Mouse (Mus musculus) midbrain, embryonic 15.5 days (tissue): ENCODE data around the gene Ano2. TPM values are rescaled to one million over a fixed set of nuclear protein-coding genes. Genes with fewer than 3 reads are reported as not detected.

Experiments used
- ATAC-seq: fragments of 200-750 bp; cut with Nextera tagmentation; replicated peaks from 2 replicates; pipeline ENCODE4 v1.8.0; 2017; ENCODE audit warnings: moderate TSS enrichment
- H3K27ac ChIP-seq: fragments of 300-500 bp; sonication (generic); 2 replicates; pipeline ENCODE4 v1.5.1; 2015; ENCODE audit warnings: mild to moderate bottlenecking, inconsistent platforms
- H3K27me3 ChIP-seq: fragments of 300-500 bp; sonication (generic); replicated peaks from 2 replicates; pipeline ENCODE4 v1.6.1; 2015; ENCODE audit warnings: inconsistent platforms
- H3K36me3 ChIP-seq: fragments of 300-500 bp; sonication (generic); replicated peaks from 2 replicates; pipeline ENCODE4 v1.6.1; 2015; ENCODE audit warnings: inconsistent platforms
- H3K4me1 ChIP-seq: fragments of 300-500 bp; sonication (generic); 2 replicates; pipeline ENCODE4 v1.6.1; 2015; ENCODE audit warnings: inconsistent platforms
- H3K4me2 ChIP-seq: fragments of 300-500 bp; sonication (generic); 2 replicates; pipeline ENCODE4 v1.6.1; 2015; ENCODE audit warnings: inconsistent platforms, mild to moderate bottlenecking, moderate library complexity
- H3K4me3 ChIP-seq: fragments of 300-500 bp; sonication (generic); 2 replicates; pipeline ENCODE4 v1.5.1; 2015; ENCODE audit warnings: mild to moderate bottlenecking, inconsistent platforms
- H3K9ac ChIP-seq: fragments of 300-500 bp; sonication (generic); 2 replicates; pipeline ENCODE4 v1.6.1; 2015; ENCODE audit warnings: mild to moderate bottlenecking, inconsistent platforms
- H3K9me3 ChIP-seq: fragments of 300-500 bp; sonication (generic); 2 replicates; pipeline ENCODE4 v1.6.1; 2016; ENCODE audit warnings: inconsistent platforms
- WGBS: fragments of 180-500 bp; shearing (Covaris S2); methylation state at CpG from one replicate; pipeline ENCODE4 v1.1.7; 2015; ENCODE audit warnings: mixed read lengths; 5-methylcytosine and 5-hydroxymethylcytosine counted together
- polyA plus RNA-seq: library from polyadenylated mRNA; unstranded; fragments of >200 nt; fragmentation: Nextera tagmentation; extraction: Ambion mirVana; gene quantifications from 2 replicates; pipeline ENCODE4 v1.2.1, GENCODE M21; 2015

Gene Ano2
- polyA plus RNA-seq, 1 experiment from 2014 or later, result 0.19 TPM

- no peak overlapping the region for H3K4me3 ChIP-seq
- no peak overlapping the region for H3K27ac ChIP-seq
- H3K9ac ChIP-seq, result no peak overlapping the region
- H3K36me3 ChIP-seq, result no peaks in the 10 kb centered on the region
- no peaks in the 10 kb centered on the region for H3K9me3 ChIP-seq
- WGBS, result 52% methylated on average over 15 of the region's 15 CpGs
- no peak for ATAC-seq
- no peaks in the 10 kb centered on the region for H3K27me3 ChIP-seq
- peaks cover 3% of the 10 kb centered on the region; the same call in 1 of the 2 replicates for H3K4me1 ChIP-seq
- H3K4me2 ChIP-seq, result no peak overlapping the region
Observed at GRCm38 (mm10) chr6:125975788-125976465, 285.7 kb downstream of the Ano2 start.

- H3K27ac ChIP-seq, result no peak overlapping the region
- no peak overlapping the region for H3K9ac ChIP-seq
- no peak overlapping the region for H3K4me3 ChIP-seq
- no peak for ATAC-seq
- H3K4me1 ChIP-seq, result peaks cover 3% of the 10 kb centered on the region; the same call in 1 of the 2 replicates
- WGBS, result 92% methylated on average over 5 of the region's 5 CpGs
- H3K9me3 ChIP-seq, result no peaks in the 10 kb centered on the region
- no peaks in the 10 kb centered on the region for H3K27me3 ChIP-seq
- H3K4me2 ChIP-seq, result no peak overlapping the region
- no peaks in the 10 kb centered on the region for H3K36me3 ChIP-seq
Observed at GRCm38 (mm10) chr6:125979601-125980000, 289.4 kb downstream of the Ano2 start.

- Histone ChIP-seq H3K4me2 (no peak overlapping the region), H3K4me3 (no peak overlapping the region), H3K4me1 (no peaks in the 10 kb centered on the region), H3K9me3 (no peaks in the 10 kb centered on the region), H3K27ac (no peak overlapping the region), H3K36me3 (no peaks in the 10 kb centered on the region), H3K27me3 (no peaks in the 10 kb centered on the region), H3K9ac (no peak overlapping the region)
- 88% methylated on average over 4 of the region's 4 CpGs for WGBS
- ATAC-seq, result no peak
Observed at GRCm38 (mm10) chr6:125984050-125984449, 293.8 kb downstream of the Ano2 start.

DNA sequence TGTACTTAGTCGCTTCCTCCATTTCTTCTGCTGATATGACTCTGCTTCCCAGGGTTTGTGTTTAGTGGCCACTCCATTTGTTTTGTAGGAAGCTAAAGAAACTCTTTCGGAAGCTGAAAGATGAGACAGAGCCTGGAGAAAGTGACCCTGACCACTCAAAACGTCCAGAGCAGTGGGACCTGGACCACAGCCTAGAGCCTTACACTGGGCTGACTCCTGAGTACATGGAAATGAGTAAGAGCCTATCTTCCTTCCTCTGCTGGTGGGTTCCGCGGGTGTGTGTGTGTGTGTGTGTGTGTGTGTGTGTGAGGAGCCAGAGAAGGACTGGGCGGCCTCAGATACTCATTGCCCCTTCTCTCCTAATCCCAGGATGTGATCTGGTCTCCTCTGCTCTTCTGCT lies 302.5 kb downstream of the Ano2 start:
- no peaks in the 10 kb centered on the region for H3K36me3 ChIP-seq
- WGBS, result 58% methylated on average over 6 of the region's 6 CpGs
- H3K9me3 ChIP-seq, result no peaks in the 10 kb centered on the region
- H3K4me2 ChIP-seq, result no peak overlapping the region
- ATAC-seq, result no peak
- no peak overlapping the region for H3K9ac ChIP-seq
- no peaks in the 10 kb centered on the region for H3K27me3 ChIP-seq
- no peak overlapping the region for H3K4me3 ChIP-seq
- no peaks in the 10 kb centered on the region for H3K4me1 ChIP-seq
- H3K27ac ChIP-seq, result no peak overlapping the region

DNA sequence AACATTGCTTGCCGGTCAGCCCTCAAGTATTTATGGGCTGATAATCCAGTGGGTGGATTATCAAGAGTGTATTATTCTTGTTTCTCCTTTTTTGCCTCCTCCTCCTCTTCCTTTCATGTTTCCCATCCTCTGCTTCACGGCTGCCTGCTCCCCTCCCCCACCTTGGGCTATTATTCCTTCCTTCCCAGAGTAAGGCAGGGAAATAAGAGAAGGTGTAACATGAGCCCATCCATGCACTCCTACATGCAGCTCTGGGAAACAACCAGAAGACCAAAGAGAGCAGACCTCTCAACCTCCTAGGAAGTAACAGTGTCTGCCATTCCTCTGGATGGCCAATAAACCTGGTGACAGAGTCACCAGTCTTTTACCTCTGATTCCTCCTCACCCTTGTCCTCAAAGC lies 311.6 kb downstream of the Ano2 start:
- Histone ChIP-seq H3K4me1 (peaks cover 8% of the 10 kb centered on the region; the same call in 1 of the 2 replicates), H3K27ac (no peak overlapping the region), H3K9ac (no peak overlapping the region), H3K9me3 (no peaks in the 10 kb centered on the region), H3K4me2 (no peak overlapping the region), H3K4me3 (no peak overlapping the region), H3K36me3 (no peaks in the 10 kb centered on the region), H3K27me3 (no peaks in the 10 kb centered on the region)
- 14% methylated on average over 2 of the region's 2 CpGs for WGBS
- no peak for ATAC-seq

DNA sequence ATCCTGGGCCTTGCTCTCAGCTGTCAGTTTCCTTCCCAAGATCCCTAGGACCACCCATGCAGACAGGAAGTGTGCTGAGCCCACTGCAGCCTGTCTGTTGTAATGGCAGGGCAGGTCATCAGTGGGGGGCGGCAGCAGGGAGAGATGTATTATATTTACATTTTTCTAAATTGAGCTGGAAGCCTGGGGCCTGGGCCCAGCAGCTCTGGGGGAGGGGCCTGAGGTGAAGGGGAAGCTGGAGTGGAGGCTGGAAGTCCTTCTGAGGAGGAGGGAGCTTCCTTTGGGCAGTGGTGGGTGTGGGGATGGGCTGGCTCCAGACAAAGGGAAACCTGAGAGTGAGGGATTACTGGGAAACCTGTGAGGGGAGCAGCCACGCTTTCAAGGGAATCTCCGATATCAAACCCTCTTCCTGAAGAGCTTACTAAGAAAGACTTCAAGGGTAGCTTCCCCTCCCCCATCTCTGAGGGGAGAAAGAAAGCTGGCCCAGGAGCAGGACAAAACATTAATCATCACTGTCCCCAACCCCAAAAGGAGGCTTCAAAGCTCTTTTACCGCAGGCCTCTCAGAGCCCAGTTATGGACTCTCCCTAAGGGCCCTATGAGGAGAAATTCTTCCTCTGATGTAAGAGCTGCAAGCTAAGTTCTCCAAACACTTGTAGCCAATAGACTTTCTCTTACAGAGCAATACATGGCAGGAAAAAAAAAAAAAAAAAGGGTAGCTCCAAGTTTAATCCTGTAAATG lies 313.0 kb downstream of the Ano2 start:
- H3K27me3 ChIP-seq, result no peaks in the 10 kb centered on the region
- no peak overlapping the region for H3K27ac ChIP-seq
- no peak overlapping the region for H3K4me2 ChIP-seq
- peaks cover 8% of the 10 kb centered on the region; the same call in 1 of the 2 replicates for H3K4me1 ChIP-seq
- ATAC-seq, result no peak
- no peak overlapping the region for H3K9ac ChIP-seq
- H3K9me3 ChIP-seq, result no peaks in the 10 kb centered on the region
- H3K36me3 ChIP-seq, result no peaks in the 10 kb centered on the region
- no peak overlapping the region for H3K4me3 ChIP-seq
- 16% methylated on average over 4 of the region's 4 CpGs for WGBS

DNA sequence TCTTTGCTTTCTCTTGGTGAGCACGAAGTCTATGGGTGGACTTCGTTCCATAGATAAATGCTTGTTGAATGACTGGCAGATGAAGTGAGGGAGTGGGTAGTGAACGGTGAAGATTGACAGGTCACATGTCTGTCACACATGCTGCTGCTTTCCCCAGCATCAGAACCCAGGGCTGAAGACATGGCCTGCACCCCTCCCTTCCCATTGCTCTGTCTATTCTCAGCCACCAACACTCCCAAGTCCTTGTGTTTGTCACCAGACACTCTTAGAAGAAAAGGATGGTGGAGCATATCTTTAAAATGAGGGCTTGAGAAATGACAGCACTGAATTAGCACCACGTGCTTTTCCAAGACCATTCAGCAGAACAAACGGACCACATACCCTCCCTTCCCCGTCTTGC lies 316.4 kb downstream of the Ano2 start:
- WGBS, result 90% methylated on average over 6 of the region's 6 CpGs
- Histone ChIP-seq H3K4me1 (peaks cover 8% of the 10 kb centered on the region; the same call in 1 of the 2 replicates), H3K27me3 (no peaks in the 10 kb centered on the region), H3K4me3 (no peak overlapping the region), H3K9me3 (no peaks in the 10 kb centered on the region), H3K36me3 (no peaks in the 10 kb centered on the region), H3K27ac (no peak overlapping the region), H3K4me2 (no peak overlapping the region), H3K9ac (no peak overlapping the region)
- no peak for ATAC-seq

DNA sequence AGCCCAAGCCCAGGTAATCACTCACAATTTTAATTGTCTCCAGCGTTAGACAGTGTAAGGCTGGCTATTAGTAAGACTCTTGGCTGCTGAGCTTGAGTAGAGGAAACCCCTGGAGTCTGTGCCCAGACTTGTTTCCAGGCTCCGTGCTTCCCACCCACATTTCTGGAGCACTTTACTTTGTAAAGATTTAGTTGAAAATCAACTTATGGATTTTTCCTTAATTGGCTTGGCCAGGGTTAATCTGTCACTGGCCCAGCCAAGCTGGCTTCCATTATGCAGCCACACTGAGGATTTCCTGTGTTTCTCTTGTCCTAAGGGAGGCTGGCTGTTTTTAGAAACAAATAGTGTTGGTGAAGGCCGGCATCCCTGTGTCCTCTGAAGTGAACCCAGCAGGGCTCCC lies 318.9 kb downstream of the Ano2 start:
- no peak for ATAC-seq
- Histone ChIP-seq H3K27me3 (no peaks in the 10 kb centered on the region), H3K9ac (no peak overlapping the region), H3K4me3 (no peak overlapping the region), H3K9me3 (no peaks in the 10 kb centered on the region), H3K36me3 (no peaks in the 10 kb centered on the region), H3K27ac (no peak overlapping the region), H3K4me2 (no peak overlapping the region), H3K4me1 (no peaks in the 10 kb centered on the region)
- 47% methylated on average over 3 of the region's 3 CpGs for WGBS

DNA sequence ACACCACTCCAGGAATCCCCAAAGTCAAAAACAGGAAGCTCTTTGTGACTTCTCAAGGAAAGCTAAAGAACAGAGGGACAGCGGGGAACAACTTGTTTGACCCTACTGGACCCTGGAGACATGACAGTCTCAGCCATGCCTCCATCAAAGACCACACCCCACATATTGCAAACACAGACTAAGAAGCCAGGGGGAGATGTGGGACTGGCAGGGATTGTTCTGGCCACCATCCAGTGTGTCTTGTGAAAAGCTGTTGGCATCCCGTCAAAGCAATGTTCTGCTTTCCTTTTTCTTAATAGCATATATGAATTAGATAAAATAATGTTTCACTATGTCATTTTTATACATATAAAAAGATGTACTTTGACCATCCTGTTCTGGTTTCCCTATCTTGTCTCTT lies 326.8 kb downstream of the Ano2 start:
- ATAC-seq, result no peak
- H3K36me3 ChIP-seq, result no peaks in the 10 kb centered on the region
- 83% methylated on average over 2 of the region's 2 CpGs for WGBS

GRCm38 (mm10) chr6:126018411-126018810 lies 328.2 kb downstream of the Ano2 start:
- H3K27ac ChIP-seq, result no peak overlapping the region

More for the DNA sequence above, 326.8 kb downstream of the Ano2 start:
- H3K4me3 ChIP-seq, result no peak overlapping the region
- H3K9ac ChIP-seq, result no peak overlapping the region
- no peak overlapping the region for H3K4me2 ChIP-seq
- no peaks in the 10 kb centered on the region for H3K9me3 ChIP-seq
- no peaks in the 10 kb centered on the region for H3K4me1 ChIP-seq
- H3K27me3 ChIP-seq, result no peaks in the 10 kb centered on the region
- H3K27ac ChIP-seq, result no peak overlapping the region

GRCm38 (mm10) chr6:126033693-126034402 lies 343.6 kb downstream of the Ano2 start:
- ATAC-seq, result no peak
- H3K4me2 ChIP-seq, result no peak overlapping the region
- H3K9ac ChIP-seq, result no peak overlapping the region
- H3K4me1 ChIP-seq, result peaks cover 3% of the 10 kb centered on the region; the same call in 1 of the 2 replicates
- WGBS, result 71% methylated on average over 8 of the region's 8 CpGs
- no peak overlapping the region for H3K27ac ChIP-seq
- H3K9me3 ChIP-seq, result no peaks in the 10 kb centered on the region
- no peaks in the 10 kb centered on the region for H3K36me3 ChIP-seq
- H3K4me3 ChIP-seq, result no peak overlapping the region
- no peaks in the 10 kb centered on the region for H3K27me3 ChIP-seq

More at GRCm38 (mm10) chr6:126018411-126018810, 328.2 kb downstream of the Ano2 start:
- no peak overlapping the region for H3K4me2 ChIP-seq
- WGBS, result 67% methylated on average over 1 of the region's 1 CpGs
- H3K4me3 ChIP-seq, result no peak overlapping the region
- no peaks in the 10 kb centered on the region for H3K4me1 ChIP-seq
- H3K27me3 ChIP-seq, result no peaks in the 10 kb centered on the region
- H3K36me3 ChIP-seq, result no peaks in the 10 kb centered on the region
- no peak for ATAC-seq
- H3K9ac ChIP-seq, result no peak overlapping the region
- no peaks in the 10 kb centered on the region for H3K9me3 ChIP-seq

DNA sequence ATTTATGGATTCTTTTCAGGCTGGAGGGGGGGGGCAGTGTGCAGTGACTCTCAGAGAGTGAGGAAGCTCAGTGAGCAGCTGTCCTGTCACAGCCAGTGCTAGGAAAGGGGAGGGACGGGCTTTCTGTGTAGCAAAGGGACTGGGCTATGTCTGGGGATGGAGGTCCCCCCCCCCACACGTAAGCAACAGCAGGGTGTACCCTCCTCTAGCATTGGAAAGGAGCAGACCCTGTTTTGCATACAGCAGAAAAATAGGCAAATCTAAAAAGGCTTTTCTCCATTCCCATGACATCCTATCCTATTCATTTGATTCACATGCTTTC lies 344.1 kb downstream of the Ano2 start:
- peak; percentile 65 for ATAC-seq

More for the DNA sequence above, 344.1 kb downstream of the Ano2 start:
- 29% methylated on average over 2 of the region's 2 CpGs for WGBS
- Histone ChIP-seq H3K4me2 (no peak overlapping the region), H3K9me3 (no peaks in the 10 kb centered on the region), H3K4me3 (no peak overlapping the region), H3K27me3 (no peaks in the 10 kb centered on the region), H3K9ac (no peak overlapping the region), H3K36me3 (no peaks in the 10 kb centered on the region), H3K27ac (no peak overlapping the region), H3K4me1 (peaks cover 3% of the 10 kb centered on the region; the same call in 1 of the 2 replicates)
